Mouse (Mus musculus): ENCODE measurements at regions not wholly inside any gene's neighbourhood (a gene's known extent, or its start where the extent isn't known, plus 50 kb on each side); places are given as distances from the start of the nearest gene placed in this dataset.
"Not testable (repeated sequence)": the region's sequence is repeated elsewhere in the genome, so short reads cannot be mapped to it uniquely, and the experiment has no call there.

GRCm38 (mm10) chr15:43581246-43581645 is 3447.1 kb downstream of the 9330182O14Rik start:
- no peak for ATAC-seq (ENCODE audit: poor library complexity, severe bottlenecking)

GRCm38 (mm10) chr15:43585751-43586150 is 3451.6 kb downstream of the 9330182O14Rik start:
- ATAC-seq (ENCODE audit: poor library complexity, severe bottlenecking) = peak; percentile 51; the same call in 1 of the 2 replicates

- ATAC-seq (ENCODE audit: poor library complexity, severe bottlenecking) = no peak
Observed at GRCm38 (mm10) chr15:43588021-43588420, 3453.9 kb downstream of the 9330182O14Rik start.

- no peak for ATAC-seq (ENCODE audit: poor library complexity, severe bottlenecking)
Observed at GRCm38 (mm10) chr15:43607700-43608099, 3473.5 kb downstream of the 9330182O14Rik start.

GRCm38 (mm10) chr15:43609901-43610300 is 3475.7 kb downstream of the 9330182O14Rik start:
- no peak for ATAC-seq (ENCODE audit: poor library complexity, severe bottlenecking)

- ATAC-seq (ENCODE audit: poor library complexity, severe bottlenecking) = peak; percentile 27; the same call in 1 of the 2 replicates
Observed at GRCm38 (mm10) chr15:43614004-43614661, 3480.0 kb downstream of the 9330182O14Rik start.

GRCm38 (mm10) chr15:43615727-43616126 is 3481.6 kb downstream of the 9330182O14Rik start:
- ATAC-seq (ENCODE audit: poor library complexity, severe bottlenecking) = no peak

- ATAC-seq (ENCODE audit: poor library complexity, severe bottlenecking) = no peak
Observed at GRCm38 (mm10) chr15:43624431-43624965, 3490.3 kb downstream of the 9330182O14Rik start.

- no peak for ATAC-seq (ENCODE audit: poor library complexity, severe bottlenecking)
Observed at GRCm38 (mm10) chr15:43625021-43625510, 3490.9 kb downstream of the 9330182O14Rik start.

GRCm38 (mm10) chr15:43650818-43651500 is 3516.8 kb downstream of the 9330182O14Rik start:
- no peak for ATAC-seq (ENCODE audit: poor library complexity, severe bottlenecking)

- no peak for ATAC-seq (ENCODE audit: poor library complexity, severe bottlenecking)
Observed at GRCm38 (mm10) chr15:43663648-43664047, 3529.5 kb downstream of the 9330182O14Rik start.

GRCm38 (mm10) chr15:43678844-43679243 is 3544.7 kb downstream of the 9330182O14Rik start:
- no peak for ATAC-seq (ENCODE audit: poor library complexity, severe bottlenecking)

GRCm38 (mm10) chr15:43682176-43682575 is 3548.0 kb downstream of the 9330182O14Rik start:
- ATAC-seq (ENCODE audit: poor library complexity, severe bottlenecking) = no peak

- ATAC-seq (ENCODE audit: poor library complexity, severe bottlenecking) = not testable (repeated sequence)
Observed at GRCm38 (mm10) chr15:43691998-43692397, 3557.8 kb downstream of the 9330182O14Rik start.

- no peak for ATAC-seq (ENCODE audit: poor library complexity, severe bottlenecking)
Observed at GRCm38 (mm10) chr15:43695451-43695850, 3561.3 kb downstream of the 9330182O14Rik start.

- no peak for ATAC-seq (ENCODE audit: poor library complexity, severe bottlenecking)
Observed at GRCm38 (mm10) chr15:43717035-43717434, 3582.9 kb downstream of the 9330182O14Rik start.

- no peak for ATAC-seq (ENCODE audit: poor library complexity, severe bottlenecking)
Observed at GRCm38 (mm10) chr15:43717559-43717958, 3583.4 kb downstream of the 9330182O14Rik start.

- no peak for ATAC-seq (ENCODE audit: poor library complexity, severe bottlenecking)
Observed at GRCm38 (mm10) chr15:43720916-43721315, 3586.8 kb downstream of the 9330182O14Rik start.

GRCm38 (mm10) chr15:43735697-43736096 is 3601.5 kb downstream of the 9330182O14Rik start:
- no peak for ATAC-seq (ENCODE audit: poor library complexity, severe bottlenecking)

- no peak for ATAC-seq (ENCODE audit: poor library complexity, severe bottlenecking)
Observed at GRCm38 (mm10) chr15:43758256-43758655, 3624.1 kb downstream of the 9330182O14Rik start.

- no peak for ATAC-seq (ENCODE audit: poor library complexity, severe bottlenecking)
Observed at GRCm38 (mm10) chr15:43764606-43765005, 3630.4 kb downstream of the 9330182O14Rik start.

- peak; percentile 59 for ATAC-seq (ENCODE audit: poor library complexity, severe bottlenecking)
Observed at GRCm38 (mm10) chr15:43772718-43773117, 3638.6 kb downstream of the 9330182O14Rik start.
